Mouse (Mus musculus) cortical plate, adult 2 months (tissue): ENCODE results near the gene Hspa2. TPM values are rescaled to one million over a fixed set of nuclear protein-coding genes. Genes with fewer than 3 reads are reported as not detected.
A peak's percentile ranks its signal among the peaks of the same experiment; 100 is the strongest.

Experiments
- H3K27ac ChIP-seq: fragments of 200-500 bp; 2 replicates; pipeline ENCODE4 v1.5.1; 2012; ENCODE audit warnings: low read length, control low read depth, inconsistent platforms; ENCODE audit not compliant: insufficient read depth
- H3K4me1 ChIP-seq: fragments of 200-500 bp; 2 replicates; pipeline ENCODE4 v1.6.1; 2011; ENCODE audit warnings: low read length; ENCODE audit not compliant: control insufficient read depth, insufficient read depth
- H3K4me3 ChIP-seq: fragments of 200-500 bp; 2 replicates; pipeline ENCODE4 v1.5.1; 2011; ENCODE audit warnings: mild to moderate bottlenecking, low read length, control low read depth; ENCODE audit not compliant: insufficient read depth
- CTCF ChIP-seq: fragments of 200-500 bp; IDR thresholded peaks from 2 replicates; pipeline ENCODE4 v1.5.1; 2011; ENCODE audit warnings: mild to moderate bottlenecking, control low read depth, low read length; ENCODE audit not compliant: insufficient read depth; ENCODE audit errors: extremely low read depth
- POLR2A ChIP-seq: fragments of 200-500 bp; IDR thresholded peaks from 2 replicates; pipeline ENCODE4 v1.6.1; 2011; ENCODE audit warnings: mild to moderate bottlenecking, low read length, control low read depth; ENCODE audit not compliant: insufficient read depth; ENCODE audit errors: extremely low read depth
- polyA plus RNA-seq: library from polyadenylated mRNA; depleted of rRNA; stranded (reverse); fragments of >200 nt; gene quantifications from 2 replicates; pipeline ENCODE4 v1.2.3, GENCODE M21; 2012

The Hspa2 gene
- polyA plus RNA-seq, 1 experiment: 47.8 TPM

GRCm38 (mm10) chr12:76402991-76403885 is 738 bp upstream of the Hspa2 start:
- H3K4me1 ChIP-seq: peaks cover 3% of the 10 kb centered on the region; the same call in 1 of the 2 replicates
- peak overlapping the region; percentile 71 for H3K4me3 ChIP-seq
- H3K27ac ChIP-seq: peak overlapping the region; percentile 93
- TF ChIP-seq CTCF (no peak), POLR2A (peak; percentile 56; the same call in 1 of the 2 replicates)

- Histone ChIP-seq H3K4me1 (peaks cover 3% of the 10 kb centered on the region; the same call in 1 of the 2 replicates), H3K27ac (no peak overlapping the region), H3K4me3 (peak overlapping the region; percentile 71)
- TF ChIP-seq POLR2A (no peak), CTCF (no peak)
Measured at GRCm38 (mm10) chr12:76404836-76405182, 833 bp downstream of the Hspa2 start.

- peaks cover 3% of the 10 kb centered on the region; the same call in 1 of the 2 replicates for H3K4me1 ChIP-seq
- no peak for TF ChIP-seq POLR2A
- no peak for TF ChIP-seq CTCF
- H3K4me3 ChIP-seq: peak overlapping the region; percentile 71
- H3K27ac ChIP-seq: no peak overlapping the region
Measured at GRCm38 (mm10) chr12:76405183-76405970, 1.4 kb downstream of the Hspa2 start.

DNA sequence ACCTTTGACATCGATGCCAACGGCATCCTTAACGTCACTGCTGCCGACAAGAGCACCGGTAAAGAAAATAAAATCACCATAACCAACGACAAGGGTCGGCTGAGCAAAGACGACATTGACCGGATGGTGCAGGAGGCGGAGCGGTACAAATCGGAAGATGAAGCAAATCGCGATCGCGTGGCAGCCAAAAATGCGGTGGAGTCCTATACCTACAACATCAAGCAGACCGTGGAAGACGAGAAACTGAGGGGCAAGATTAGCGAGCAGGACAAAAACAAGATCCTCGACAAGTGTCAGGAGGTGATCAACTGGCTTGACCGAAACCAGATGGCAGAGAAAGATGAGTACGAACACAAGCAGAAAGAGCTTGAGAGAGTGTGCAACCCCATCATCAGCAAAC is 2.0 kb downstream of the Hspa2 start:
- H3K27ac ChIP-seq: no peak overlapping the region
- no peak for TF ChIP-seq POLR2A
- no peak for TF ChIP-seq CTCF
- H3K4me1 ChIP-seq: peaks cover 3% of the 10 kb centered on the region; the same call in 1 of the 2 replicates
- peak overlapping the region; percentile 71 for H3K4me3 ChIP-seq

DNA sequence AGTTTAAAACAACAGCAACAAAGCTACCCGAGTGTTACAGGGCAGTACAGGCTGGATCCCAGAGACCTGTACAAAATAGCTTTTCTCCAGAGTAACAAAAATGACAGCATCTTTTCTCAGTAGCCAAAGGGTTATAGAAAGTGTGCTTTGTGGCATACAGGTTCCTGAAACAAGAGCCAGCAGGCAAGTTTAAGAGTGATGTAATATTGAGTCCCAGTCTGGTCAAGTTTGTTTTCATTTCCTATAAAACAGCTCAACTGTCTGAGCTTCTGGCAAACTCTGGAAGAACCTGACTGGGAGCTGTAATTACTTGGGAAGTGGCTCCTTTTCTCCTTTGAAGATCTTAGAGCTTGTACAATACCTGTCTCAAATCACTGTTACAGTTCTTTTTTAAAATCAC is 3.2 kb downstream of the Hspa2 start:
- TF ChIP-seq CTCF (no peak), POLR2A (no peak)
- Histone ChIP-seq H3K4me1 (peaks cover 3% of the 10 kb centered on the region; the same call in 1 of the 2 replicates), H3K27ac (no peak overlapping the region), H3K4me3 (no peak overlapping the region)

GRCm38 (mm10) chr12:76409166-76409565 is 5.2 kb downstream of the Hspa2 start:
- H3K27ac ChIP-seq: no peak overlapping the region
- H3K4me3 ChIP-seq: no peak overlapping the region
- no peak for TF ChIP-seq CTCF
- H3K4me1 ChIP-seq: no peaks in the 10 kb centered on the region

- no peaks in the 10 kb centered on the region for H3K4me1 ChIP-seq
- TF ChIP-seq POLR2A (no peak), CTCF (no peak)
- H3K27ac ChIP-seq: no peak overlapping the region
- no peak overlapping the region for H3K4me3 ChIP-seq
Measured at GRCm38 (mm10) chr12:76415383-76416010, 11.5 kb downstream of the Hspa2 start.

DNA sequence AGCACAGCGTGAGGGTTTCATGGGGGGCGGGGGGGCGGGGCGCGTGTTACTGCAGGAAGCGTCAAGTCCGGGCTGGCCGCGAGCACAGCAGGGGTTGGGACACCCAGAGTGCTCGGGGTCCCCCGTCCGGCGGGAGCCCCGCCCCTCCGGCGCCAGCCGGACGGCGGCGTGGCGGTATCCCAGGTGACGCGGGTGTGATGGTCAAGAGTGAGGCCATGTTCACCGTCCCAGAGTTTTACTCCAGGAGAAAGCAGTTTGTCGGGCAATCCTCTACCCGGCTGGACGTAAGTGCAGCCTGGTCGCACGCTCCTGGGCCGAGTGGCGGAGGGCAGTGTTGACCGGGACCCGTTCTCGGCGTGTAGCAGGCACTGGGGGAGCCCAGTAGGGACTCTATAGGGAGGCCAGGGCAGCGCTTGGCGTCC is 13.5 kb downstream of the Hspa2 start, which contains the start of gene Ppp1r36:
Gene Ppp1r36 (plus strand): TSS at position 106 of the 422 bp plus-strand sequence.
- Histone ChIP-seq H3K27ac (no peak within 1 kb of the TSS), H3K4me3 (no peak within 1 kb of the TSS; the same call in 1 of the 2 replicates), H3K4me1 (no peaks in the 10 kb centered on the region)
- TF ChIP-seq POLR2A: no peak
- TF ChIP-seq CTCF: no peak

DNA sequence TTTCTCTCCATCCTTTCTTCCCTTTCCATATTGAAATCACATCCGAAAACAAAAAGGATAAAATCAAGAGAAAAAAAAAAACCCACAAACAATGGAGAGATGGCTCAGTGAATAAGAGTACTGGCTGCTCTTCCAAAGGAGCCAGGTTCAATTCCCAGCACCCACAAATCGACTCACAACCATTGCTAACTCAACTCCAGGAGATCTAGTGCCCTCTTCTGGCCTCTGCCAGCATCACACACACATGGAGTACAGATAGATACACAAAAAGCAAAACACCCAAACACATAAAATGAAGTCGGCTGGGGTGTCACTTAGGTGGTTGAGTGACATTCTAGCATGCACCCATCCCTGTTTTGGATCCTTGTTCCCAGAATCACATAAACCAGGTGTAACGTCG is 14.4 kb downstream of the Hspa2 start:
- no peak overlapping the region for H3K27ac ChIP-seq
- no peaks in the 10 kb centered on the region for H3K4me1 ChIP-seq
- no peak for TF ChIP-seq CTCF
- no peak for TF ChIP-seq POLR2A
- H3K4me3 ChIP-seq: no peak overlapping the region
